Mouse (Mus musculus) forebrain, embryonic 14.5 days (tissue): Measurements from ENCODE around the gene Cacna1g. TPM values are rescaled to one million over a fixed set of nuclear protein-coding genes. Genes with fewer than 3 reads are reported as not detected.

Experiments used
- ATAC-seq: fragments of 200-750 bp; cut with Nextera tagmentation; 2 replicates; pipeline ENCODE4 v1.8.0; 2017; ENCODE audit warnings: mild to moderate bottlenecking, moderate library complexity
- DNase-seq: peaks from one replicate; pipeline ENCODE4 v3.0.0-alpha.2; 2015; ENCODE audit warnings: low spot score
- H3K27ac ChIP-seq: fragments of 300-500 bp; sonication (generic); 2 replicates; pipeline ENCODE4 v1.5.1; 2014; ENCODE audit warnings: low read depth, mild to moderate bottlenecking, control low read depth, low read length, moderate library complexity
- H3K27me3 ChIP-seq: fragments of 300-500 bp; sonication (generic); replicated peaks from 2 replicates; pipeline ENCODE4 v1.6.1; 2014; ENCODE audit warnings: low read length, control low read depth, mixed read lengths; ENCODE audit not compliant: control insufficient read depth, insufficient read depth
- H3K36me3 ChIP-seq: fragments of 300-500 bp; sonication (generic); 2 replicates; pipeline ENCODE4 v1.6.1; 2014; ENCODE audit warnings: low read length, control low read depth; ENCODE audit not compliant: control insufficient read depth, insufficient read depth
- H3K4me1 ChIP-seq: fragments of 300-500 bp; sonication (generic); 2 replicates; pipeline ENCODE4 v1.6.1; 2014; ENCODE audit warnings: antibody characterized with exemption, low read length, control low read depth; ENCODE audit not compliant: control insufficient read depth, insufficient read depth
- H3K4me2 ChIP-seq: fragments of 300-500 bp; sonication (generic); 2 replicates; pipeline ENCODE4 v1.6.1; 2014; ENCODE audit warnings: mild to moderate bottlenecking, control low read depth, low read length
- H3K4me3 ChIP-seq: fragments of 300-500 bp; sonication (generic); 2 replicates; pipeline ENCODE4 v1.5.1; 2014; ENCODE audit warnings: low read depth, low read length, control low read depth
- H3K9ac ChIP-seq: fragments of 300-500 bp; sonication (generic); 2 replicates; pipeline ENCODE4 v1.6.1; 2014; ENCODE audit warnings: mild to moderate bottlenecking, low read length, control low read depth, moderate library complexity
- H3K9me3 ChIP-seq: fragments of 300-500 bp; sonication (generic); replicated peaks from 2 replicates; pipeline ENCODE4 v1.6.1; 2016; ENCODE audit warnings: low read length, control low read depth, mixed read lengths; ENCODE audit not compliant: control insufficient read depth
- WGBS: fragments of 180-500 bp; shearing (Covaris S2); extraction: QIAGEN DNeasy Blood & Tissue Kit; methylation state at CpG from one replicate; pipeline ENCODE4 v1.1.7; 2014; 5-methylcytosine and 5-hydroxymethylcytosine counted together
- polyA plus RNA-seq: library from polyadenylated mRNA; unstranded; fragments of >200 nt; fragmentation: Nextera tagmentation; extraction: Ambion mirVana; gene quantifications from 2 replicates; pipeline ENCODE4 v1.2.1, GENCODE M21; 2014

Gene Cacna1g
- polyA plus RNA-seq, 1 experiment from 2014 or later = 7.1 TPM

GRCm38 (mm10) chr11:94461856-94462255 is 12.1 kb downstream of the Cacna1g start:
- DNase-seq (no peak), ATAC-seq (no peak)
- H3K4me2 ChIP-seq = no peak overlapping the region
- H3K36me3 ChIP-seq = peaks cover 7% of the 10 kb centered on the region; the same call in 1 of the 2 replicates
- H3K27ac ChIP-seq = no peak overlapping the region
- H3K27me3 ChIP-seq = no peaks in the 10 kb centered on the region
- H3K4me3 ChIP-seq = no peak overlapping the region
- no peaks in the 10 kb centered on the region for H3K9me3 ChIP-seq
- WGBS = 97% methylated on average over 11 of the region's 11 CpGs
- no peak overlapping the region for H3K9ac ChIP-seq
- peaks cover 12% of the 10 kb centered on the region for H3K4me1 ChIP-seq

- H3K36me3 ChIP-seq = peaks cover 7% of the 10 kb centered on the region; the same call in 1 of the 2 replicates
- H3K27me3 ChIP-seq = no peaks in the 10 kb centered on the region
- H3K4me1 ChIP-seq = 0 out of 2 replicates have a peak, but pooled peaks cover 7% of the 10 kb centered on the region
- ATAC-seq (no peak), DNase-seq (no peak)
- WGBS = 86% methylated on average over 15 of the region's 15 CpGs
- H3K4me3 ChIP-seq = no peak overlapping the region
- H3K27ac ChIP-seq = no peak overlapping the region
- H3K9me3 ChIP-seq = no peaks in the 10 kb centered on the region
- no peak overlapping the region for H3K9ac ChIP-seq
- H3K4me2 ChIP-seq = no peak overlapping the region
These were observed 17.0 kb downstream of the Cacna1g start for GRCm38 (mm10) chr11:94457001-94457400.

- H3K4me1 ChIP-seq = 0 out of 2 replicates have a peak, but pooled peaks cover 7% of the 10 kb centered on the region
- no peaks in the 10 kb centered on the region for H3K27me3 ChIP-seq
- no peak overlapping the region for H3K9ac ChIP-seq
- peaks cover 7% of the 10 kb centered on the region; the same call in 1 of the 2 replicates for H3K36me3 ChIP-seq
- H3K27ac ChIP-seq = no peak overlapping the region; the same call in 1 of the 2 replicates
- 88% methylated on average over 3 of the region's 3 CpGs for WGBS
- no peak overlapping the region for H3K4me3 ChIP-seq
- no peaks in the 10 kb centered on the region for H3K9me3 ChIP-seq
- DNase-seq (no peak), ATAC-seq (no peak)
- H3K4me2 ChIP-seq = no peak overlapping the region
These were observed 17.7 kb downstream of the Cacna1g start for GRCm38 (mm10) chr11:94456347-94456746.

GRCm38 (mm10) chr11:94455161-94455820 is 18.7 kb downstream of the Cacna1g start:
- Histone ChIP-seq H3K4me2 (no peak overlapping the region), H3K9ac (no peak overlapping the region), H3K4me1 (0 out of 2 replicates have a peak, but pooled peaks cover 7% of the 10 kb centered on the region), H3K4me3 (no peak overlapping the region), H3K27me3 (no peaks in the 10 kb centered on the region), H3K9me3 (no peaks in the 10 kb centered on the region), H3K27ac (no peak overlapping the region), H3K36me3 (peaks cover 7% of the 10 kb centered on the region; the same call in 1 of the 2 replicates)
- no peak for ATAC-seq
- DNase-seq = no peak
- 65% methylated on average over 10 of the region's 10 CpGs for WGBS

- no peak overlapping the region for H3K4me3 ChIP-seq
- DNase-seq (no peak), ATAC-seq (no peak)
- 65% methylated on average over 5 of the region's 5 CpGs for WGBS
- H3K36me3 ChIP-seq = peaks cover 7% of the 10 kb centered on the region; the same call in 1 of the 2 replicates
- no peak overlapping the region for H3K27ac ChIP-seq
- H3K9ac ChIP-seq = no peak overlapping the region
- no peak overlapping the region for H3K4me2 ChIP-seq
- H3K4me1 ChIP-seq = 0 out of 2 replicates have a peak, but pooled peaks cover 7% of the 10 kb centered on the region
- H3K27me3 ChIP-seq = no peaks in the 10 kb centered on the region
- H3K9me3 ChIP-seq = no peaks in the 10 kb centered on the region
These were observed 19.2 kb downstream of the Cacna1g start for GRCm38 (mm10) chr11:94454756-94455155.

GRCm38 (mm10) chr11:94451091-94451773 is 22.8 kb downstream of the Cacna1g start:
- H3K9ac ChIP-seq = no peak overlapping the region
- H3K27me3 ChIP-seq = no peaks in the 10 kb centered on the region
- no peaks in the 10 kb centered on the region for H3K36me3 ChIP-seq
- H3K9me3 ChIP-seq = no peaks in the 10 kb centered on the region
- 70% methylated on average over 12 of the region's 12 CpGs for WGBS
- peaks cover 12% of the 10 kb centered on the region; the same call in 1 of the 2 replicates for H3K4me1 ChIP-seq
- H3K4me2 ChIP-seq = no peak overlapping the region
- no peak for ATAC-seq
- DNase-seq = no peak
- H3K4me3 ChIP-seq = no peak overlapping the region
- H3K27ac ChIP-seq = no peak overlapping the region

- H3K36me3 ChIP-seq = no peaks in the 10 kb centered on the region
- peaks cover 12% of the 10 kb centered on the region for H3K4me1 ChIP-seq
- H3K27ac ChIP-seq = peak overlapping the region; percentile 35; the same call in 1 of the 2 replicates
- H3K9me3 ChIP-seq = no peaks in the 10 kb centered on the region
- no peak overlapping the region for H3K9ac ChIP-seq
- 34% methylated on average over 5 of the region's 5 CpGs for WGBS
- H3K27me3 ChIP-seq = no peaks in the 10 kb centered on the region
- H3K4me2 ChIP-seq = no peak overlapping the region
- no peak overlapping the region for H3K4me3 ChIP-seq
- DNase-seq (peak; percentile 53), ATAC-seq (0 out of 2 replicates have a peak, but pooled peaks have one; percentile 25)
These were observed 24.1 kb downstream of the Cacna1g start for GRCm38 (mm10) chr11:94449886-94450285.

GRCm38 (mm10) chr11:94449239-94449638 is 24.8 kb downstream of the Cacna1g start:
- H3K27me3 ChIP-seq = no peaks in the 10 kb centered on the region
- 29% methylated on average over 8 of the region's 8 CpGs for WGBS
- no peaks in the 10 kb centered on the region for H3K36me3 ChIP-seq
- no peak overlapping the region for H3K4me3 ChIP-seq
- H3K9me3 ChIP-seq = no peaks in the 10 kb centered on the region
- no peak overlapping the region for H3K4me2 ChIP-seq
- H3K27ac ChIP-seq = peak overlapping the region; percentile 35; the same call in 1 of the 2 replicates
- ATAC-seq (peak; percentile 15; the same call in 1 of the 2 replicates), DNase-seq (peak; percentile 41)
- no peak overlapping the region for H3K9ac ChIP-seq
- peaks cover 10% of the 10 kb centered on the region for H3K4me1 ChIP-seq
